Mouse (Mus musculus): ENCODE data around the gene Elf1. TPM values are rescaled to one million over a fixed set of nuclear protein-coding genes. Genes with fewer than 3 reads are reported as not detected.

Gene Elf1
- polyA plus RNA-seq, 1 experiment from 2014 or later, result 18.2 TPM

- no peaks in the 10 kb centered on the region for H3K27me3 ChIP-seq (ENCODE audit: insufficient read depth, low read length)
- H3K4me3 ChIP-seq (replicated peaks; ENCODE audit: low read depth, low read length), result no peak overlapping the region
- DNase-seq (ENCODE audit: low spot score), result no peak
- H3K9me3 ChIP-seq (replicated peaks; ENCODE audit: low read length), result no peaks in the 10 kb centered on the region
- TF ChIP-seq CTCF (IDR thresholded peaks at IDR 0.05; ENCODE audit: low read depth), result no peak
- no peak overlapping the region for H3K4me2 ChIP-seq (ENCODE audit: low read length)
- no peak overlapping the region for H3K9ac ChIP-seq (ENCODE audit: low read depth, low read length)
- H3K4me1 ChIP-seq (replicated peaks; ENCODE audit: insufficient read depth, low read length), result no peaks in the 10 kb centered on the region
- 93% methylated on average over 3 of the region's 3 CpGs for WGBS
- peaks cover 37% of the 10 kb centered on the region for H3K36me3 ChIP-seq (ENCODE audit: insufficient read depth, low read length)
- no peak overlapping the region for H3K27ac ChIP-seq
- ATAC-seq (replicated peaks; ENCODE audit: low FRiP score, low read depth), result no peak
Observed at GRCm38 (mm10) chr14:79606867-79607266, 125.9 kb downstream of the Elf1 start.

GRCm38 (mm10) chr14:79607352-79607751 is 126.4 kb downstream of the Elf1 start:
- Histone ChIP-seq H3K9me3 (replicated peaks; ENCODE audit: low read length) (no peaks in the 10 kb centered on the region), H3K27ac (no peak overlapping the region), H3K4me2 (ENCODE audit: low read length) (no peak overlapping the region), H3K9ac (ENCODE audit: low read depth, low read length) (no peak overlapping the region), H3K27me3 (ENCODE audit: insufficient read depth, low read length) (no peaks in the 10 kb centered on the region), H3K4me3 (replicated peaks; ENCODE audit: low read depth, low read length) (no peak overlapping the region), H3K4me1 (replicated peaks; ENCODE audit: insufficient read depth, low read length) (no peaks in the 10 kb centered on the region), H3K36me3 (ENCODE audit: insufficient read depth, low read length) (peaks cover 37% of the 10 kb centered on the region)
- ATAC-seq (replicated peaks; ENCODE audit: low FRiP score, low read depth) (no peak), DNase-seq (ENCODE audit: low spot score) (no peak)
- WGBS, result 86% methylated on average over 4 of the region's 4 CpGs
- TF ChIP-seq CTCF (IDR thresholded peaks at IDR 0.05; ENCODE audit: low read depth), result no peak

GRCm38 (mm10) chr14:79608286-79608685 is 127.3 kb downstream of the Elf1 start:
- 95% methylated on average over 6 of the region's 6 CpGs for WGBS
- H3K4me2 ChIP-seq (ENCODE audit: low read length), result no peak overlapping the region
- H3K9me3 ChIP-seq (replicated peaks; ENCODE audit: low read length), result no peaks in the 10 kb centered on the region
- no peak overlapping the region for H3K4me3 ChIP-seq (replicated peaks; ENCODE audit: low read depth, low read length)
- no peak overlapping the region for H3K27ac ChIP-seq
- H3K9ac ChIP-seq (ENCODE audit: low read depth, low read length), result no peak overlapping the region
- no peak for ATAC-seq (replicated peaks; ENCODE audit: low FRiP score, low read depth)
- no peaks in the 10 kb centered on the region for H3K4me1 ChIP-seq (replicated peaks; ENCODE audit: insufficient read depth, low read length)
- TF ChIP-seq CTCF (IDR thresholded peaks at IDR 0.05; ENCODE audit: low read depth), result no peak
- no peaks in the 10 kb centered on the region for H3K27me3 ChIP-seq (ENCODE audit: insufficient read depth, low read length)
- H3K36me3 ChIP-seq (ENCODE audit: insufficient read depth, low read length), result peaks cover 40% of the 10 kb centered on the region
- no peak for DNase-seq (ENCODE audit: low spot score)

GRCm38 (mm10) chr14:79617121-79617828 is 136.3 kb downstream of the Elf1 start:
- WGBS, result 86% methylated on average over 8 of the region's 8 CpGs
- no peaks in the 10 kb centered on the region for H3K27me3 ChIP-seq (ENCODE audit: insufficient read depth, low read length)
- H3K9ac ChIP-seq (ENCODE audit: low read depth, low read length), result no peak overlapping the region
- no peak for ATAC-seq (replicated peaks; ENCODE audit: low FRiP score, low read depth)
- H3K4me1 ChIP-seq (replicated peaks; ENCODE audit: insufficient read depth, low read length), result no peaks in the 10 kb centered on the region
- no peak overlapping the region for H3K4me2 ChIP-seq (ENCODE audit: low read length)
- no peak overlapping the region for H3K4me3 ChIP-seq (replicated peaks; ENCODE audit: low read depth, low read length)
- TF ChIP-seq CTCF (IDR thresholded peaks at IDR 0.05; ENCODE audit: low read depth), result peak; percentile 76
- H3K27ac ChIP-seq, result no peak overlapping the region
- DNase-seq (ENCODE audit: low spot score), result peak; percentile 73
- H3K36me3 ChIP-seq (ENCODE audit: insufficient read depth, low read length), result peaks cover 18% of the 10 kb centered on the region
- H3K9me3 ChIP-seq (replicated peaks; ENCODE audit: low read length), result no peaks in the 10 kb centered on the region

- no peak overlapping the region for H3K9ac ChIP-seq (ENCODE audit: low read depth, low read length)
- no peaks in the 10 kb centered on the region for H3K27me3 ChIP-seq (ENCODE audit: insufficient read depth, low read length)
- H3K27ac ChIP-seq, result no peak overlapping the region
- ATAC-seq (replicated peaks; ENCODE audit: low FRiP score, low read depth) (no peak), DNase-seq (ENCODE audit: low spot score) (no peak)
- no peak for TF ChIP-seq CTCF (IDR thresholded peaks at IDR 0.05; ENCODE audit: low read depth)
- H3K4me1 ChIP-seq (replicated peaks; ENCODE audit: insufficient read depth, low read length), result no peaks in the 10 kb centered on the region
- H3K4me2 ChIP-seq (ENCODE audit: low read length), result no peak overlapping the region
- H3K4me3 ChIP-seq (replicated peaks; ENCODE audit: low read depth, low read length), result no peak overlapping the region
- no peaks in the 10 kb centered on the region for H3K9me3 ChIP-seq (replicated peaks; ENCODE audit: low read length)
- H3K36me3 ChIP-seq (ENCODE audit: insufficient read depth, low read length), result peaks cover 3% of the 10 kb centered on the region; the same call in 1 of the 2 replicates
- 94% methylated on average over 7 of the region's 7 CpGs for WGBS
Observed at GRCm38 (mm10) chr14:79619802-79620201, 138.8 kb downstream of the Elf1 start.

- Histone ChIP-seq H3K4me2 (ENCODE audit: low read length) (no peak overlapping the region), H3K9ac (ENCODE audit: low read depth, low read length) (no peak overlapping the region), H3K9me3 (replicated peaks; ENCODE audit: low read length) (no peaks in the 10 kb centered on the region), H3K4me1 (replicated peaks; ENCODE audit: insufficient read depth, low read length) (no peaks in the 10 kb centered on the region), H3K36me3 (ENCODE audit: insufficient read depth, low read length) (peaks cover 7% of the 10 kb centered on the region; the same call in 1 of the 2 replicates), H3K4me3 (replicated peaks; ENCODE audit: low read depth, low read length) (no peak overlapping the region), H3K27me3 (ENCODE audit: insufficient read depth, low read length) (no peaks in the 10 kb centered on the region), H3K27ac (no peak overlapping the region)
- no peak for ATAC-seq (replicated peaks; ENCODE audit: low FRiP score, low read depth)
- TF ChIP-seq CTCF (IDR thresholded peaks at IDR 0.05; ENCODE audit: low read depth), result no peak
- 32% methylated on average over 3 of the region's 3 CpGs for WGBS
- peak; percentile 48 for DNase-seq (ENCODE audit: low spot score)
Observed at GRCm38 (mm10) chr14:79621143-79621542, 140.1 kb downstream of the Elf1 start.

Small RNA genes within 50 kb of the gene (microRNA-seq; reads per million reads assigned to microRNA genes)
- gene Gm27857, result not detected

Other genes with a start within 250 kb of the Elf1 start
- not detected in 2 replicates for gene Zfp957, start 233.8 kb upstream of the Elf1 start, polyA plus RNA-seq (2015; fragmentation: Nextera tagmentation; extraction: Ambion mirVana)
- gene Rgcc, start 179.5 kb upstream of the Elf1 start, polyA plus RNA-seq (2015; fragmentation: Nextera tagmentation; extraction: Ambion mirVana), result 60.1 and 70.7 TPM in 2 replicates
- 30.7 and 32.5 TPM in 2 replicates for gene Naa16, start 90.4 kb upstream of the Elf1 start, polyA plus RNA-seq (2015; fragmentation: Nextera tagmentation; extraction: Ambion mirVana)
- 10.9 and 12.2 TPM in 2 replicates for gene Mtrf1, start 83.4 kb upstream of the Elf1 start, polyA plus RNA-seq (2015; fragmentation: Nextera tagmentation; extraction: Ambion mirVana)
- 9.7 and 10.1 TPM in 2 replicates for gene Kbtbd7, start 54.7 kb upstream of the Elf1 start, polyA plus RNA-seq (2015; fragmentation: Nextera tagmentation; extraction: Ambion mirVana)
- gene Kbtbd6, start 29.4 kb upstream of the Elf1 start, polyA plus RNA-seq (2015; fragmentation: Nextera tagmentation; extraction: Ambion mirVana), result 2.0 and 2.1 TPM in 2 replicates
- gene Wbp4, start 326 bp downstream of the Elf1 start, polyA plus RNA-seq (2015; fragmentation: Nextera tagmentation; extraction: Ambion mirVana), result 46.8 and 47.6 TPM in 2 replicates
- 119 and 122 TPM in 2 replicates for gene Sugt1, start 106.5 kb downstream of the Elf1 start, polyA plus RNA-seq (2015; fragmentation: Nextera tagmentation; extraction: Ambion mirVana)
- 1.7 and 3.1 TPM in 2 replicates for gene Cnmd, start 181.0 kb downstream of the Elf1 start, polyA plus RNA-seq (2015; fragmentation: Nextera tagmentation; extraction: Ambion mirVana)

All from kidney, postnatal 0 days (tissue).